Mouse (Mus musculus): Measurements from ENCODE around the gene Id3. TPM values are rescaled to one million over a fixed set of nuclear protein-coding genes. Genes with fewer than 3 reads are reported as not detected.
A peak's percentile ranks its signal among the peaks of the same experiment; 100 is the strongest.
"Not testable (repeated sequence)": the region's sequence is repeated elsewhere in the genome, so short reads cannot be mapped to it uniquely, and the experiment has no call there.

Gene Id3
- total RNA-seq (2015) (1.9 and 2.0 TPM in 2 replicates), total RNA-seq (2017) (0.77 and 1.8 TPM in 2 replicates)

- ATAC-seq (ENCODE audit: poor library complexity, severe bottlenecking): peak; percentile 81
Observed at GRCm38 (mm10) chr4:136143193-136143976, at the start of gene Id3. TSS of gene Id3 (plus strand) at chr4:136143497.

GRCm38 (mm10) chr4:136094519-136095219 lies 48.6 kb upstream of the Id3 start:
- ATAC-seq (ENCODE audit: poor library complexity, severe bottlenecking): no peak

- no peak for ATAC-seq (ENCODE audit: poor library complexity, severe bottlenecking)
Observed at GRCm38 (mm10) chr4:136095490-136096105, 47.7 kb upstream of the Id3 start.

- no peak for ATAC-seq (ENCODE audit: poor library complexity, severe bottlenecking)
Observed at GRCm38 (mm10) chr4:136096446-136097113, 46.7 kb upstream of the Id3 start.

GRCm38 (mm10) chr4:136098446-136098845 lies 44.9 kb upstream of the Id3 start:
- ATAC-seq (ENCODE audit: poor library complexity, severe bottlenecking): no peak

- no peak for ATAC-seq (ENCODE audit: poor library complexity, severe bottlenecking)
Observed at GRCm38 (mm10) chr4:136100396-136101070, 42.8 kb upstream of the Id3 start.

- not testable (repeated sequence) for ATAC-seq (ENCODE audit: poor library complexity, severe bottlenecking)
Observed at GRCm38 (mm10) chr4:136101753-136102152, 41.5 kb upstream of the Id3 start.

- ATAC-seq (ENCODE audit: poor library complexity, severe bottlenecking): no peak
Observed at GRCm38 (mm10) chr4:136104590-136105337, 38.5 kb upstream of the Id3 start.

- no peak for ATAC-seq (ENCODE audit: poor library complexity, severe bottlenecking)
Observed at GRCm38 (mm10) chr4:136106880-136107301, 36.4 kb upstream of the Id3 start.

GRCm38 (mm10) chr4:136109153-136109552 lies 34.1 kb upstream of the Id3 start:
- no peak for ATAC-seq (ENCODE audit: poor library complexity, severe bottlenecking)

- no peak for ATAC-seq (ENCODE audit: poor library complexity, severe bottlenecking)
Observed at GRCm38 (mm10) chr4:136109941-136110900, 33.1 kb upstream of the Id3 start.

GRCm38 (mm10) chr4:136112344-136112743 lies 31.0 kb upstream of the Id3 start:
- no peak for ATAC-seq (ENCODE audit: poor library complexity, severe bottlenecking)

- ATAC-seq (ENCODE audit: poor library complexity, severe bottlenecking): no peak
Observed at GRCm38 (mm10) chr4:136114747-136115146, 28.6 kb upstream of the Id3 start.

GRCm38 (mm10) chr4:136117022-136117421 lies 26.3 kb upstream of the Id3 start:
- peak; percentile 95 for ATAC-seq (ENCODE audit: poor library complexity, severe bottlenecking)

GRCm38 (mm10) chr4:136120041-136120440 lies 23.3 kb upstream of the Id3 start:
- no peak for ATAC-seq (ENCODE audit: poor library complexity, severe bottlenecking)

- ATAC-seq (ENCODE audit: poor library complexity, severe bottlenecking): no peak
Observed at GRCm38 (mm10) chr4:136121158-136121557, 22.1 kb upstream of the Id3 start.

GRCm38 (mm10) chr4:136121844-136122468 lies 21.3 kb upstream of the Id3 start:
- ATAC-seq (ENCODE audit: poor library complexity, severe bottlenecking): no peak

GRCm38 (mm10) chr4:136123111-136123791 lies 20.0 kb upstream of the Id3 start:
- peak; percentile 85 for ATAC-seq (ENCODE audit: poor library complexity, severe bottlenecking)

Measured in megakaryocyte, adult 5-6 weeks (primary cell).